Mouse (Mus musculus) MEL (cell line): ENCODE measurements around the gene Papss1. TPM values are rescaled to one million over a fixed set of nuclear protein-coding genes. Genes with fewer than 3 reads are reported as not detected.

ENCODE experiments used
- DNase-seq: peaks from one replicate; pipeline ENCODE4 v3.0.0; 2011; ENCODE audit warnings: low read depth, low spot score
- H3K27ac ChIP-seq: 2 replicates; pipeline ENCODE4 v1.5.1; 2012; ENCODE audit warnings: low read depth, mild to moderate bottlenecking, control low read depth, low read length, moderate library complexity; ENCODE audit not compliant: control insufficient read depth
- H3K27me3 ChIP-seq, 2 experiments: fragments of 150-350 bp in 1 of 2; sonication (generic) in 1 of 2; 2 replicates each; pipeline ENCODE4 v1.6.1; 2012; ENCODE audit warnings: low read length in 2 of 2, mild to moderate bottlenecking in 2 of 2, improper control_type of control experiment in 1 of 2, moderate library complexity in 1 of 2; ENCODE audit not compliant: insufficient read depth in 2 of 2, control insufficient read depth in 1 of 2
- H3K36me3 ChIP-seq, 2 experiments: 2 replicates each; pipeline ENCODE4 v1.6.1; 2012 to 2014; ENCODE audit warnings: low read length in 2 of 2, improper control_type of control experiment in 1 of 2, inconsistent platforms in 1 of 2, mild to moderate bottlenecking in 1 of 2; ENCODE audit not compliant: insufficient read depth in 2 of 2, control insufficient read depth in 1 of 2
- H3K4me1 ChIP-seq, 2 experiments: fragments of 150-350 bp in 1 of 2; sonication (generic) in 1 of 2; 2 replicates each; pipeline ENCODE4 v1.6.1; 2012; ENCODE audit warnings: low read length in 2 of 2, improper control_type of control experiment in 1 of 2, mild to moderate bottlenecking in 1 of 2; ENCODE audit not compliant: insufficient read depth in 2 of 2, control insufficient read depth in 1 of 2
- H3K4me3 ChIP-seq, 2 experiments: fragments of 150-350 bp in 1 of 2; sonication (generic) in 1 of 2; 2 replicates each; pipeline ENCODE4 v1.5.1; 2012; ENCODE audit warnings: low read depth in 2 of 2, low read length in 2 of 2, mild to moderate bottlenecking in 2 of 2, moderate library complexity in 2 of 2, control low read depth in 1 of 2, improper control_type of control experiment in 1 of 2; ENCODE audit not compliant: control insufficient read depth in 1 of 2, insufficient read depth in 1 of 2
- H3K79me2 ChIP-seq: 2 replicates; pipeline ENCODE4 v1.6.1; 2012; ENCODE audit warnings: mild to moderate bottlenecking, low read length, moderate library complexity; ENCODE audit not compliant: control insufficient read depth, poor library complexity, insufficient read depth
- H3K9ac ChIP-seq: 2 replicates; pipeline ENCODE4 v1.6.1; 2012; ENCODE audit warnings: low read depth, mild to moderate bottlenecking, control low read depth, low read length, moderate library complexity; ENCODE audit not compliant: control insufficient read depth, poor library complexity, severe bottlenecking
- H3K9me3 ChIP-seq: fragments of 150-350 bp; sonication (generic); replicated peaks from 2 replicates; pipeline ENCODE4 v1.6.1; 2012; ENCODE audit warnings: mild to moderate bottlenecking, low read length, improper control_type of control experiment, moderate library complexity; ENCODE audit not compliant: insufficient read depth
- BHLHE40 ChIP-seq: IDR thresholded peaks from 2 replicates; pipeline ENCODE4 v1.6.1; 2012; ENCODE audit warnings: low read depth, mild to moderate bottlenecking, inconsistent platforms, low read length, improper control_type of control experiment, borderline replicate concordance
- CHD1 ChIP-seq: IDR thresholded peaks from 2 replicates; pipeline ENCODE4 v1.6.1; 2012; ENCODE audit warnings: low read depth, mild to moderate bottlenecking, inconsistent platforms, low read length, improper control_type of control experiment
- CTCF ChIP-seq, 3 experiments: IDR thresholded peaks in 2 of 3; conservative IDR thresholded peaks in 1 of 3; 2 replicates each; pipeline ENCODE4 v1.5.1; 2011 to 2012; ENCODE audit warnings: low read length in 3 of 3, low read depth in 2 of 3, mild to moderate bottlenecking in 2 of 3, improper control_type of control experiment in 1 of 3, inconsistent platforms in 1 of 3, mixed read lengths in 1 of 3, moderate library complexity in 1 of 3; ENCODE audit not compliant: control insufficient read depth in 1 of 3, insufficient read depth in 1 of 3, poor library complexity in 1 of 3, severe bottlenecking in 1 of 3
- E2F4 ChIP-seq: IDR thresholded peaks from 2 replicates; pipeline ENCODE4 v1.6.1; 2011; ENCODE audit warnings: low read depth, low read length, improper control_type of control experiment, borderline replicate concordance
- EP300 ChIP-seq, 2 experiments: IDR thresholded peaks; 2 replicates each; pipeline ENCODE4 v1.6.1; 2011; ENCODE audit warnings: improper control_type of control experiment in 2 of 2, low read length in 2 of 2, low read depth in 1 of 2, mild to moderate bottlenecking in 1 of 2
- ETS1 ChIP-seq: IDR thresholded peaks from 2 replicates; pipeline ENCODE4 v1.6.1; 2012; ENCODE audit warnings: low read depth, mild to moderate bottlenecking, inconsistent platforms, low read length, improper control_type of control experiment, moderate library complexity
- HCFC1 ChIP-seq: IDR thresholded peaks from 2 replicates; pipeline ENCODE4 v1.6.1; 2012; ENCODE audit warnings: low read depth, mild to moderate bottlenecking, inconsistent platforms, low read length, improper control_type of control experiment, moderate library complexity
- MYB ChIP-seq: IDR thresholded peaks from 2 replicates; pipeline ENCODE4 v1.6.1; 2011; ENCODE audit warnings: mild to moderate bottlenecking, low read depth, low read length, improper control_type of control experiment
- MYC ChIP-seq: IDR thresholded peaks from 2 replicates; pipeline ENCODE4 v1.6.1; 2011; ENCODE audit warnings: low read depth, mild to moderate bottlenecking, low read length, improper control_type of control experiment, moderate library complexity
- NRF1 ChIP-seq: IDR thresholded peaks from 2 replicates; pipeline ENCODE4 v1.6.1; 2014; ENCODE audit warnings: low read depth, mild to moderate bottlenecking, inconsistent platforms, low read length, improper control_type of control experiment, moderate library complexity; ENCODE audit not compliant: poor library complexity, insufficient read depth, severe bottlenecking
- POLR2A ChIP-seq, 2 experiments: IDR thresholded peaks; 2 replicates each; pipeline ENCODE4 v1.6.1; 2011 to 2012; ENCODE audit warnings: low read length in 2 of 2, mild to moderate bottlenecking in 2 of 2, control low read depth in 1 of 2, improper control_type of control experiment in 1 of 2, low read depth in 1 of 2, moderate library complexity in 1 of 2; ENCODE audit not compliant: control insufficient read depth in 1 of 2, insufficient read depth in 1 of 2, poor library complexity in 1 of 2
- POLR2AphosphoS2 ChIP-seq: IDR thresholded peaks from 2 replicates; pipeline ENCODE4 v1.6.1; 2011; ENCODE audit warnings: low read length, improper control_type of control experiment
- RAD21 ChIP-seq: IDR thresholded peaks from 2 replicates; pipeline ENCODE4 v1.6.1; 2011; ENCODE audit warnings: mild to moderate bottlenecking, low read depth, low read length, improper control_type of control experiment
- RCOR1 ChIP-seq: IDR thresholded peaks from 2 replicates; pipeline ENCODE4 v1.6.1; 2012; ENCODE audit warnings: low read depth, mild to moderate bottlenecking, inconsistent platforms, low read length, improper control_type of control experiment
- SIN3A ChIP-seq: IDR thresholded peaks from 2 replicates; pipeline ENCODE4 v1.6.1; 2012; ENCODE audit warnings: low read length, improper control_type of control experiment, inconsistent platforms
- SMC3 ChIP-seq: IDR thresholded peaks from 2 replicates; pipeline ENCODE4 v1.6.1; 2011; ENCODE audit warnings: low read depth, low read length, improper control_type of control experiment
- TAL1 ChIP-seq: IDR thresholded peaks from 2 replicates; pipeline ENCODE4 v1.6.1; 2012; ENCODE audit warnings: mild to moderate bottlenecking, inconsistent platforms, low read length, moderate library complexity, mixed read lengths
- TBP ChIP-seq: IDR thresholded peaks from 2 replicates; pipeline ENCODE4 v1.8.0; 2011; ENCODE audit warnings: low read depth, low read length, improper control_type of control experiment
- TCF12 ChIP-seq: IDR thresholded peaks from 2 replicates; pipeline ENCODE4 v1.6.1; 2014; ENCODE audit warnings: low read depth, mild to moderate bottlenecking, inconsistent platforms, low read length, improper control_type of control experiment, moderate library complexity
- USF1 ChIP-seq: IDR thresholded peaks from 2 replicates; pipeline ENCODE4 v1.6.1; 2014; ENCODE audit warnings: low read depth, mild to moderate bottlenecking, inconsistent platforms, low read length, improper control_type of control experiment, moderate library complexity
- USF2 ChIP-seq, 2 experiments: IDR thresholded peaks; 2 replicates each; pipeline ENCODE4 v1.6.1; 2011 to 2012; ENCODE audit warnings: improper control_type of control experiment in 2 of 2, low read length in 2 of 2, borderline replicate concordance in 1 of 2, inconsistent platforms in 1 of 2, low read depth in 1 of 2, mild to moderate bottlenecking in 1 of 2; ENCODE audit not compliant: insufficient read depth in 1 of 2
- ZKSCAN1 ChIP-seq: IDR thresholded peaks from 2 replicates; pipeline ENCODE4 v1.6.1; 2012; ENCODE audit warnings: low read depth, mild to moderate bottlenecking, inconsistent platforms, low read length, improper control_type of control experiment, moderate library complexity
- ZMIZ1 ChIP-seq: IDR thresholded peaks from 2 replicates; pipeline ENCODE4 v1.6.1; 2012; ENCODE audit warnings: low read depth, mild to moderate bottlenecking, inconsistent platforms, low read length, improper control_type of control experiment, moderate library complexity
- polyA plus RNA-seq, 2 experiments: library from polyadenylated mRNA; stranded (reverse) in 1 of 2; unstranded in 1 of 2; fragments of >175 nt in 1 of 2; fragments of >200 nt in 1 of 2; gene quantifications; 2 replicates each; pipeline versions ENCODE4 v1.2.1 to v1.2.4; 2012; ENCODE audit warnings: low replicate concordance in 2 of 2, low read depth in 1 of 2; ENCODE audit not compliant: insufficient read length in 2 of 2, insufficient read depth in 1 of 2, missing spikeins in 1 of 2
- total RNA-seq: library from RNA; depleted of rRNA; stranded (reverse); fragments of 300-350 nt; gene quantifications from 2 replicates; pipeline ENCODE4 v1.2.3, GENCODE M21; 2012

Gene Papss1
- total and polyA plus RNA-seq, 3 experiments: 27.7 to 36.2 TPM; not detected in 1

GRCm38 (mm10) chr3:131654366-131654765, 89.8 kb downstream of the Papss1 start:
- DNase-seq: no peak
- TF ChIP-seq HCFC1: no peak
- TF ChIP-seq TBP: no peak
- TF ChIP-seq E2F4: no peak
- TF ChIP-seq TCF12: no peak
- TF ChIP-seq ZMIZ1: no peak
- no peak for TF ChIP-seq MYB
- no peak for TF ChIP-seq CHD1
- TF ChIP-seq NRF1: no peak
- TF ChIP-seq MYC: no peak
- TF ChIP-seq TAL1: no peak
- no peak for TF ChIP-seq SMC3
- no peak for TF ChIP-seq RCOR1
- TF ChIP-seq CTCF (IDR thresholded peaks at IDR 0.05 in 2 of 3, conservative IDR thresholded peaks at IDR 0.05 in 1 of 3; ENCODE audit: control insufficient read depth in 1 of 3, insufficient read depth in 1 of 3, low read depth in 2 of 3, low read length in 3 of 3, poor library complexity in 1 of 3, severe bottlenecking in 1 of 3): no peak
- no peak for TF ChIP-seq EP300 (IDR thresholded peaks at IDR 0.05; ENCODE audit: low read depth in 1 of 2, low read length in 2 of 2)
- no peak for TF ChIP-seq ZKSCAN1
- no peak for TF ChIP-seq USF2 (IDR thresholded peaks at IDR 0.05; ENCODE audit: borderline replicate concordance in 1 of 2, insufficient read depth in 1 of 2, low read depth in 1 of 2, low read length in 2 of 2)
- no peak for TF ChIP-seq BHLHE40
- TF ChIP-seq RAD21: no peak
- no peak for TF ChIP-seq SIN3A
- no peak for TF ChIP-seq USF1

GRCm38 (mm10) chr3:131656032-131656431, 91.5 kb downstream of the Papss1 start:
- TF ChIP-seq POLR2A (IDR thresholded peaks at IDR 0.05; ENCODE audit: control insufficient read depth in 1 of 2, insufficient read depth in 1 of 2, low read depth in 1 of 2, low read length in 2 of 2, poor library complexity in 1 of 2) (no peak), SMC3 (no peak), RAD21 (no peak), ETS1 (no peak), POLR2AphosphoS2 (no peak)
- Histone ChIP-seq H3K36me3 (no peaks in the 10 kb centered on the region), H3K4me3 (no peak overlapping the region), H3K27me3 (no peaks in the 10 kb centered on the region), H3K79me2 (no peaks in the 10 kb centered on the region), H3K9me3 (no peaks in the 10 kb centered on the region), H3K27ac (no peak overlapping the region), H3K4me1 (no peaks in the 10 kb centered on the region), H3K9ac (no peak overlapping the region)
- no peak for DNase-seq

More at GRCm38 (mm10) chr3:131654366-131654765, 89.8 kb downstream of the Papss1 start:
- no peaks in the 10 kb centered on the region for H3K36me3 ChIP-seq
- H3K27me3 ChIP-seq: no peaks in the 10 kb centered on the region
- no peak overlapping the region for H3K9ac ChIP-seq
- no peak overlapping the region for H3K27ac ChIP-seq
- H3K4me1 ChIP-seq: no peaks in the 10 kb centered on the region
- no peaks in the 10 kb centered on the region for H3K79me2 ChIP-seq
- no peaks in the 10 kb centered on the region for H3K9me3 ChIP-seq
- no peak overlapping the region for H3K4me3 ChIP-seq
